Mouse (Mus musculus) thymus, postnatal 4 days (tissue): Measurements from ENCODE around the gene Ly6g6f.
"Not testable (repeated sequence)": the region's sequence is repeated elsewhere in the genome, so short reads cannot be mapped to it uniquely, and the experiment has no call there.

ENCODE experiments used
- DNase-seq: peaks from one replicate; pipeline ENCODE4 v3.0.0; 2021

Ly6g6f gene

GRCm38 (mm10) chr17:35085208-35085865, at the start of gene Ly6g6f:
Ly6g6f (minus strand) TSS chr17:35085610.
- DNase-seq: no peak

GRCm38 (mm10) chr17:35134801-35135590, 49.6 kb upstream of the Ly6g6f start, which contains the start of gene Bag6:
Bag6 (plus strand) TSS chr17:35135178.
- DNase-seq: peak; percentile 95

GRCm38 (mm10) chr17:35133517-35133916, 48.1 kb upstream of the Ly6g6f start:
- DNase-seq: no peak

DNA sequence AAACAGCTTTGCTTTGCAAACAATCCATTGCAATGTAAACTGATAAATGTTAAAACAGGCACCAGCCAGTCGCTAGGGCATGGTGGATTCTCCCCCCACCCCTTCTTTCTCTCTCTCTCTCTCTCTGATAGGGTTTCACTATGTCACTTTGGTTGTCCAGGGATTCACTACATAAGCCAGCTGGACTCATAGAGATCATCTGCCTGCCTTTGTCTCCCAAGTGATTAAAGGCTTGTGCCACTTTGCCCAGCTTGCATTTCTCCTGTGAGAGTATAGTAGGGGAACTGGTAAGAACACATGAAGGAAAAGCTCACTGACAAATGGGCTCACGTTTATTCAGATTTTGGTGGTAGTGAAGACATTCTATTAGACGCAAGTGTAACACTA, 46.8 kb upstream of the Ly6g6f start:
- DNase-seq: no peak

GRCm38 (mm10) chr17:35131500-35132173, 46.2 kb upstream of the Ly6g6f start, which contains the start of gene Apom:
Apom (minus strand) TSS chr17:35132050.
- no peak for DNase-seq

DNA sequence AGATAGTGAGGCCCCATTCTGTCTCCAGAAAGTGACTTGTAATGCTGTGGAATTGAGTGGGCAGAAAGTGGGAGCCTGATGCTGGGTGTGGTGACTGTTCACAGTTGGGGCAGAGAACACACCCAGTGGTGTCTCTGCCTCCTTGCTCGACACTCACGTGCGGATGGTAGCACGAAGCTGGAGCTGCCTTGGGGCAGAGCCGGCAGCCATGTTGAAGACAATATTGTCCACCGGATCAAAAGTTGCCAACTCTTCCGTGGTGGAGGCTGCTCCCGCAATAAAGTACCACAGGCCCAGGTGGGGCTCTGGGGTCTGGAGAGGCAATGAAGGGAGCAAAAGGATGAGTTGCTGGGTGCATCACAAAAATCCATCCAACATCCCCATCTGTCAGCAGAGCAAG, 45.6 kb upstream of the Ly6g6f start:
- DNase-seq: no peak

- no peak for DNase-seq
Measured at GRCm38 (mm10) chr17:35128996-35129395, 43.6 kb upstream of the Ly6g6f start.

DNA sequence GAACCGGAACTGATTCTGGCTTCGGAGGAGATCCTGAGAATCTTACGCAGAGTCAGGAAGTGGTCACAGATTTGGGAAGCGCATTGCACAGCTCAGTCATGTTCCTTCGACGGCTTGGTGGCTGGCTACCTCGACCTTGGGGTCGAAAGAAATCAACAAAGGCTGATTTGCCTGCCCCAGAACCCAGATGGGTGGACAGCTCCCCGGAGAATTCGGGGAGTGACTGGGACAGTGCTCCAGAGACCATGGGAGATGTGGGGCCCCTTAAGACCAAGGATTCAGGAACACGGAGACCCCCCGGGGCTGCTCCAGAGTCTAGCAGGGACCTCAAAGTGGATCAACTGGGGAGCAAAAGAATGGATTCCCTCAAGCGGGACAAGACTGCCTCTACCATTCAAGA, 41.6 kb upstream of the Ly6g6f start:
- no peak for DNase-seq

- peak; percentile 89 for DNase-seq
Measured at GRCm38 (mm10) chr17:35126206-35126611, 40.8 kb upstream of the Ly6g6f start, which contains the start of gene D17H6S53E. D17H6S53E (plus strand) TSS chr17:35126373.

DNA sequence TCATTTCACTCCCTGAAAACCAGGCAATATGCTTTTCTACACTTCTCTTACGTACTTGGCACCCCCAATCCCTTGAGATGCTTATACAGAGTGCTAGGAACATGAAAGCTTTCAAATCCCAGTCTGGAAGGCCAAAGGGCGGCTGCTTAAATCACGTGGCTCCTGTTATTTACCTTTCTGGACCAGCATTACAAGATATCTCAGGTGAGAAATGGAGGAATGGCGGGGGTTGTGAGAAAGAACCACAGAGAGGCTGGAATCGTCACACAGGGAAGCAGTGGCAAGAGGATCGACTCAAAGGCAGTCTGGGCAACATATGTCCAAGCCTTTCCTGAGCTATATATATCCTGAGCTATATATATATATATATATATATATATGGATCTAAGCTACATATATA, 40.2 kb upstream of the Ly6g6f start:
- DNase-seq: no peak

DNA sequence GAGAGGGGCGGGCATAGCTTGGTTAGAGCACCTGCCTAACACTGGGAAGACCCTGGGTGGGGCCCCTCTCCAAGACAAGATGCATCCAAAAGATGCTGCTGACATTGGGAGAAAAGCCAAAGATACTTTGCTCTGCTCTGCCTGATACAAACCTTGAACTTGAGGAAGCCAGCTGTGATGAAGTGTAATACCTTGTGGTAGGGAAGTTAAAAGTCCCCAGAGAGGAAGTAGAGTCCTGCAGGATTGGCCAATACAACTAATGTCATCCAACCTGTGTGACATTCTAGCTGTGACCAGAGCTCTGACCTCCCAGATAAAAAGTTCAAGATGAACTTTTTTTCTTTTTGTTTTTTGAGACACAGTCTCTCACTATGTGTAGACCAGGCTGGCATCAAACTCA, 39.7 kb upstream of the Ly6g6f start:
- no peak for DNase-seq

DNA sequence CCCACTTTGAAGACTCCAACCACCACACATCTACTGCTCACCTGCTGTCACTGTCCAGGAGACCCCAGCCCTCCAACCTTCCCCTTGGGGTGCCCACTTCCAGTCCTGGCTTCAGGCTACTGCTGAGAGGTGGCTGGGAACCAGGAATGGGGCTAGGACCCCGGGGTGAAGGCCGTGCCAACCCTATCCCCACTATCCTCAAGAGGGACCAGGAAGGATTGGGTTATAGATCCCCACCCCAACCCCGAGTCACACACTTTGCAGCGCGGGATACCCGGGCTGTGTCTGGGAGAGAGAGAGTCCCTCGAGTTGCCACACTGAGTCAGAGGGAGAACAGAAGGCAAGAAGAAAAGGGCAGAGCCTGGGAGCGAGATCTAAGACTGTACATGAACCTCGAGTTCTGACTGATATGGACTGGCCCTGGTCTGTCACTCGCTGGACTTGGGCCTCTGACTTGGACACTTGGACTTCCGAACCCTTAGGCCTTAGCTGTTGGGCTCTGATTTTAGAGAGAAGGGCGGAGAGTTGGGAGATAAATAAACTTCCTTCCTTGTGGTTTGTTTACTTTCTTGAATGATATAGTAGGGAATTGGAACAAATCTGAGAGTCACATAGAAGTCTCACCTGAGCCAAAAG, 39.0 kb upstream of the Ly6g6f start:
- DNase-seq: not testable (repeated sequence)

GRCm38 (mm10) chr17:35123287-35123686, 37.9 kb upstream of the Ly6g6f start:
- DNase-seq: not testable (repeated sequence)

DNA sequence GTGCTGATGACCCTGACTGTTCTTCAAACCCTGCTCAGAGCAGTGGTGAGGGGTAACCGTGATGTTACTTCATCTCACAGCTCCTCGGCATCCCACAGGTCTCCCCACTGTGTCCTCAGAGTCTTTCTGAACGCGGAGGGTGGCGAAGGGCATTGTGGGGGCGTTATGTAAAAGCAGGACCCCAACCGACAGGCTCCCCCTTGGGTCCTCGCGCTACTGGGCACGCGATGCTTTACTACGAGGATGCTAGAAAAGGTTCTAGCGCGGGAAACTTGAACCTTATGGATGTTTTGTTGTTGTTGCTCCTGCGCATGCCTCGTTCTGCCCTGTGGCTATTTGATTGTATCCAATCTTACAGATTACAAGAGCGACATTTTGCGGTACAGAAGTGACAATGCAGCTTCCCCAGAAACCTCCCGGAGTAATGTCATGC, 36.5 kb upstream of the Ly6g6f start, which contains the start of gene Csnk2b:
TSS of gene Csnk2b (minus strand) at position 183 of the 433 bp plus-strand sequence.
- DNase-seq: peak; percentile 67

DNA sequence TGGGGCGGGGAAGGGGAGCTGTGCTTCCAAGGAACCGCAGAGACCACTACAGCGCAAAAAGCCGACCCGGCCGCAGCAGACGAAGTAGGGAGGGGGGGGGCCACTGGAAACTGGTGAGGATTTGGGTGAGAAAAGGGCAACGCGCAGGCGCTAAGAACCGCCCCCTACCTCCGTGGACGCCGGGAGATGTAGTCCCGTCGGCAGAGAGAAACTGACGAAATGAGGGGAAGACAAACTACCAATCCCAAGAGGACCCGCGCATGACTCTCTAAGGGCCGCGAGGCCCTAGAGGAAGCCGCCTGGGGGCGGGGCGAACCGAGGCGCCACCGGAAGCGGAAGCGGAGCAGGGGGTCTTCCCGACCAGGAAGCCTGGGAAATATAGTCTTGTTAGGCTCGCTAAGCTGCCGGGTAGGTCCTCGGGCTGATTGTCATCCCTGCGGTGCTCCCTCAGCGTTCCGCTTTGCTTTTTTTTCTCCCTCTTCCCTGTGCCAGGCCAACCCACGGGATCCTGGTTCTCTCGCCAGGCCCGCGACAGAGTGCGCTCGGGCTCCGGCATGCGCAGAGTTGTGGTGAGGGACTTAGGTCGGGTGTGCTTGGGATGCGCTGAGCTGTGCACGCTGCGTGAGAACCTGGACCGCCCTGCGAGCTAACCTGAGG, 35.9 kb upstream of the Ly6g6f start, which contains the start of gene Gpank1:
TSS of gene Gpank1 (plus strand) at position 313 of the 657 bp plus-strand sequence.
- DNase-seq: peak; percentile 98

DNA sequence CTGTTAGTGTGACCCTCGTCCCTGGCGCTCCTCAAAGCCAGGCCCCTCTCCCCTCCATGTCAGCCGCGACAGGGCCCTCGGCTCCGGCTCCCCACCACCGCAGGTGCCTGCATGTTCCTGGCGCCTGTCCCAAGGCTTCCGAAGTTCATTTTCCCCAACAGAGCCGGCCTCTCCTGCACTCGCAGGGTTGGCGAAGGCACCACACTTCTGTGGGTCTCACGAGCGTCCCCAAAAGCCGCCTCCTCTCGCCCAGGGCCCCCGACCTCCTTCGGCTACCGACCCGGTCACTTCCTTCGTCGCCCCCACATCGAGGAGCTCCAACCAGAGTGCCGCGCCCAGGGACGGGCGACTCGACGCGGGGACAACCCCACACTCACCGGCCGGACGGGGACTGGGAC, 35.3 kb upstream of the Ly6g6f start:
- no peak for DNase-seq

- DNase-seq: peak; percentile 77
Measured at GRCm38 (mm10) chr17:35115046-35116019, 29.9 kb upstream of the Ly6g6f start, which contains the start of gene Ly6g5b. Ly6g5b (minus strand) TSS chr17:35115428.

- DNase-seq: no peak
Measured at GRCm38 (mm10) chr17:35111774-35112173, 26.4 kb upstream of the Ly6g6f start.

DNA sequence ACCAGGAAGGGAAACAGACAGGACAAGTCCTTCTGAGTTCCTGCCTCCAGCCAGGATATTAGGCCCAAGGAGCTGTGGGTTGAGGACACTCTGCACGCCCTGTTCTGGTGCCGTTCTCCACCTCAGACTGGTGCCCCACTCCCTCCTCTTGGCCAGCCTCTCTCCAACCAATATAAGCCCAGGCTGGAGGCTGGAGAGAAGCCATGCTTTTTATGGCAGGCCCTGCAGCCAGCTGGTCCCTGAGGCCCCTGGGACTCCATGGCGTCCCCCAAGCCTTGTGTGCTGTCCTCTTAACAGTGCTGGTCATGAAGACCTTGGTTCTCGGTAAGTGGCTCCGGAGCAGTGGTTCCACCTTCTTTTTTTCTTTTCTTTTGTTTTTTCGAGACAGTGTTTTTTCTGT, 22.7 kb upstream of the Ly6g6f start, which contains the start of gene Ly6g5c:
TSS of gene Ly6g5c (plus strand) at position 183 of the 400 bp plus-strand sequence.
- no peak for DNase-seq

GRCm38 (mm10) chr17:35106522-35106921, 21.1 kb upstream of the Ly6g6f start:
- no peak for DNase-seq
